Mouse (Mus musculus) forebrain, embryonic 10.5 days (tissue): ENCODE results near the gene Rap2a. TPM values are rescaled to one million over a fixed set of nuclear protein-coding genes. Genes with fewer than 3 reads are reported as not detected.

Experiments used
- polyA plus RNA-seq: library from polyadenylated mRNA; unstranded; fragments of >200 nt; fragmentation: Nextera tagmentation; extraction: Ambion mirVana; gene quantifications from 2 replicates; pipeline ENCODE4 v1.2.1, GENCODE M21; 2016

The Rap2a gene
- polyA plus RNA-seq, 1 experiment from 2014 or later, result 7.7 TPM

Other genes with a start within 250 kb of the Rap2a start
- gene Mbnl2, start 202.8 kb upstream of the Rap2a start, polyA plus RNA-seq, result 30.0 TPM in 2 replicates